19 mouse cellular contexts compared by ENCODE assay signal in the genomic region with DNA sequence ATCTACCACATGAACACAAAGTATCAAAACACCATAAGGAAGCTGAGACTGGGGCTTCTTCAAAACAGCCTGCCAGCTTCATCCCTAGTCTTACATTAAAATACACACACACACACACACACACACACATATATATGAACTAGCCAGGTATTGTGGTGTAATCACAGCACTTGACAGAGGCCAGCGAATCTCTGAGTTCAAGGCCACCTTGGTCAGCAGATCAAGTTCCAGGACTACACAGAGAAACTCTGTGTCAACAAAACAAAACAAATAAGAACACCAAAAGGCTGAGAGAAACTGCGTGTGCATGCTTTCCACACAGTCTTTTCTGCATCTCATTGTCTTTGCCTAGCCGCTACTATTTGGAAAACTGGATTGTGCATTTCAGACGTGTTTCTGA.
"Had no signal": no experiment of that assay in that cellular context is flagged by ENCODE, and none has a peak within 500 bp of the region (broad histone marks: within the 10 kb centered on the region; RNA-seq: fewer than 3 reads in every experiment).

No protein-coding gene starts in this region.

- H3K27me3 ChIP-seq: midbrain, embryonic 12.5 days; neural tube, embryonic 15.5 days had no signal

- H3K36me3 ChIP-seq: midbrain, embryonic 10.5 days; midbrain, embryonic 12.5 days; neural tube, embryonic 13.5 days; neural tube, embryonic 15.5 days had no signal

- H3K9ac ChIP-seq: lung, embryonic 14.5 days; midbrain, embryonic 12.5 days; neural tube, embryonic 13.5 days; neural tube, embryonic 15.5 days had no signal

- H3K4me3 ChIP-seq: midbrain, embryonic 10.5 days; midbrain, embryonic 12.5 days; myocyte; neural tube, embryonic 13.5 days; neural tube, embryonic 15.5 days had no signal

- DNase-seq: lung, adult 18-20 months; lung, embryonic 14.5 days; lung, postnatal 10 days; lung, postnatal 4 days; midbrain, embryonic 14.5 days; retina, postnatal 1 day; right cerebral cortex, adult 18-20 months; right cerebral cortex, postnatal 25 days; right cerebral cortex, postnatal 4 days; spleen, adult 18-20 months; thymus, adult 18-20 months; thymus, postnatal 14 days; thymus, postnatal 36 days had no signal

- H3K4me2 ChIP-seq: lung, embryonic 14.5 days; midbrain, embryonic 12.5 days; neural tube, embryonic 13.5 days; neural tube, embryonic 15.5 days had no signal

- H3K9me3 ChIP-seq: midbrain, embryonic 10.5 days; midbrain, embryonic 12.5 days; neural tube, embryonic 13.5 days; neural tube, embryonic 15.5 days had no signal

- H3K27ac ChIP-seq: midbrain, embryonic 10.5 days; midbrain, embryonic 12.5 days; neural tube, embryonic 13.5 days; neural tube, embryonic 15.5 days had no signal

- H3K4me1 ChIP-seq: midbrain, embryonic 10.5 days; midbrain, embryonic 12.5 days; neural tube, embryonic 13.5 days; neural tube, embryonic 15.5 days had no signal

- ATAC-seq: midbrain, embryonic 16.5 days had no signal
